Mouse (Mus musculus): ENCODE results near the gene Mb21d2. TPM values are rescaled to one million over a fixed set of nuclear protein-coding genes. Genes with fewer than 3 reads are reported as not detected.
A peak's percentile ranks its signal among the peaks of the same experiment; 100 is the strongest.

The Mb21d2 gene
- polyA plus RNA-seq, 1 experiment from 2014 or later, result 4.7 TPM

DNA sequence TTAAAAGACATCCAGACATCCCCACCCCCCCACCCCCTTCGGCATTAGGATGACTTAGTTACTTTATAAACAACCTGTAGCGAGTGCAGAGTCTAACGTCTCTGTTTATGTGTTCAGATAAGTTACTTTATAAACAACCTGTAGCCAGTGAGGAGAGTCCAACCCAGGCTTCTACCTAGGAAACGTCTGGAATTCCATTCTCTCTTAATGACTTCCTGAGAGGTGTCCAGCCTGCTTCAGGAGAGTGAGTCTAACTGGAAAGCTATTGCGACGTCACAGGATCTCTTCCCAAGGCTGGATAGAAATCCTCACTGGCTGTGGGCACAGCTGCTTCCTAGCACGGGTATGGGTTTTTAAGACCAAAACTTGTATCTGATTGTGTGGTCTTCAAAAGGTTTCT is 67.4 kb downstream of the Mb21d2 start:
- Histone ChIP-seq H3K4me3 (ENCODE audit: control insufficient read depth in 1 of 2, insufficient read depth in 1 of 2, low read depth in 1 of 2, low read length in 2 of 2) (no peak overlapping the region), H3K4me2 (ENCODE audit: low read length) (no peak overlapping the region), H3K9me3 (ENCODE audit: control insufficient read depth, low read length) (no peaks in the 10 kb centered on the region), H3K27ac (replicated peaks in 1 of 2; ENCODE audit: control insufficient read depth in 1 of 2, insufficient read depth in 1 of 2, low read depth in 2 of 2, low read length in 2 of 2) (no peak overlapping the region), H3K27me3 (ENCODE audit: control insufficient read depth, insufficient read depth, low read length) (no peaks in the 10 kb centered on the region), H3K9ac (ENCODE audit: low read length) (no peak overlapping the region), H3K4me1 (ENCODE audit: control insufficient read depth in 2 of 2, insufficient read depth in 2 of 2, low read length in 2 of 2) (peaks cover 12 to 17% of the 10 kb centered on the region in 2 experiments), H3K36me3 (ENCODE audit: control insufficient read depth, insufficient read depth, low read length) (no peaks in the 10 kb centered on the region)
- ATAC-seq (ENCODE audit: insufficient number of reproducible peaks, insufficient read depth, low FRiP score, low read depth), result no peak
- 32% methylated on average over 7 of the region's 7 CpGs for WGBS

DNA sequence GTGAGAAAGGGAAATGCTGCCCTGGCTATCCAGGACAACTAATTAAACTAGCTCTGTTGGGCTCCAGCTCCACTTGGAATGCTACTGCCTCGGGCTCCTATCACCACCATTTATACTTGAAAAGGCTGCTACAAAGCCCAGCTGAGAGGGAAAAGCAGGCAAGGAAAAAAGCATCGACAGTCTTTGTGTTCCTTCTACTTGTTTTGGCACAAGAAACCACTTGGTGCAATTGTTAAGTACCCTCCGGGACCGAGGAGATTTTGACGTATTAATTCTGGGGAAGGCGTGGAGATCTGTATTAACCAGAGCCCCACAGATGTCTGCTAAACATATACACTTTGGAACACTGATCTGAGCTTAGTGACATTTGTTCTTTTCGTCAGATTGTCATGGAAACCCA is 69.8 kb downstream of the Mb21d2 start:
- WGBS, result 41% methylated on average over 7 of the region's 7 CpGs
- Histone ChIP-seq H3K27ac (replicated peaks in 1 of 2; ENCODE audit: control insufficient read depth in 1 of 2, insufficient read depth in 1 of 2, low read depth in 2 of 2, low read length in 2 of 2) (no peak overlapping the region), H3K36me3 (ENCODE audit: control insufficient read depth, insufficient read depth, low read length) (no peaks in the 10 kb centered on the region), H3K9ac (ENCODE audit: low read length) (no peak overlapping the region), H3K4me2 (ENCODE audit: low read length) (no peak overlapping the region), H3K27me3 (ENCODE audit: control insufficient read depth, insufficient read depth, low read length) (no peaks in the 10 kb centered on the region), H3K4me1 (ENCODE audit: control insufficient read depth in 2 of 2, insufficient read depth in 2 of 2, low read length in 2 of 2) (peaks cover 12 to 17% of the 10 kb centered on the region in 2 experiments), H3K4me3 (ENCODE audit: control insufficient read depth in 1 of 2, insufficient read depth in 1 of 2, low read depth in 1 of 2, low read length in 2 of 2) (no peak overlapping the region), H3K9me3 (ENCODE audit: control insufficient read depth, low read length) (no peaks in the 10 kb centered on the region)
- no peak for ATAC-seq (ENCODE audit: insufficient number of reproducible peaks, insufficient read depth, low FRiP score, low read depth)

DNA sequence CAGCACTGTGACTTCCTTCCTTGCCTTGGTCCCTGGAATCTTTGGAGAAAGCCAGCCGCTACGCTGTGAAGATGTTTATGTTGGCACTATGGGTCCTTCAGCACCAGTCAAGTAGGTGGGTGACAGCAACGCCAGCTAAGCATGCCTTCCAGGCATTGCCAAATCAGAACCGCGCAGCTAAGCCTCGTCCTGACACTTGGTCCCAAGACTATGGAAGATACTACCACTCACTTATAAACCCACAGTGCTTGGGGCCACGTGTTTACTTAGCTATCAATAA is 70.5 kb downstream of the Mb21d2 start:
- WGBS, result 68% methylated on average over 7 of the region's 7 CpGs
- Histone ChIP-seq H3K9ac (ENCODE audit: low read length) (no peak overlapping the region), H3K4me3 (ENCODE audit: control insufficient read depth in 1 of 2, insufficient read depth in 1 of 2, low read depth in 1 of 2, low read length in 2 of 2) (no peak overlapping the region), H3K27ac (replicated peaks in 1 of 2; ENCODE audit: control insufficient read depth in 1 of 2, insufficient read depth in 1 of 2, low read depth in 2 of 2, low read length in 2 of 2) (no peak overlapping the region), H3K27me3 (ENCODE audit: control insufficient read depth, insufficient read depth, low read length) (no peaks in the 10 kb centered on the region), H3K9me3 (ENCODE audit: control insufficient read depth, low read length) (no peaks in the 10 kb centered on the region), H3K4me2 (ENCODE audit: low read length) (peak overlapping the region; percentile 2; the same call in 1 of the 2 replicates), H3K36me3 (ENCODE audit: control insufficient read depth, insufficient read depth, low read length) (no peaks in the 10 kb centered on the region), H3K4me1 (ENCODE audit: control insufficient read depth in 2 of 2, insufficient read depth in 2 of 2, low read length in 2 of 2) (peaks cover 12 to 17% of the 10 kb centered on the region in 2 experiments)
- ATAC-seq (ENCODE audit: insufficient number of reproducible peaks, insufficient read depth, low FRiP score, low read depth), result no peak; the same call in 1 of the 2 replicates

DNA sequence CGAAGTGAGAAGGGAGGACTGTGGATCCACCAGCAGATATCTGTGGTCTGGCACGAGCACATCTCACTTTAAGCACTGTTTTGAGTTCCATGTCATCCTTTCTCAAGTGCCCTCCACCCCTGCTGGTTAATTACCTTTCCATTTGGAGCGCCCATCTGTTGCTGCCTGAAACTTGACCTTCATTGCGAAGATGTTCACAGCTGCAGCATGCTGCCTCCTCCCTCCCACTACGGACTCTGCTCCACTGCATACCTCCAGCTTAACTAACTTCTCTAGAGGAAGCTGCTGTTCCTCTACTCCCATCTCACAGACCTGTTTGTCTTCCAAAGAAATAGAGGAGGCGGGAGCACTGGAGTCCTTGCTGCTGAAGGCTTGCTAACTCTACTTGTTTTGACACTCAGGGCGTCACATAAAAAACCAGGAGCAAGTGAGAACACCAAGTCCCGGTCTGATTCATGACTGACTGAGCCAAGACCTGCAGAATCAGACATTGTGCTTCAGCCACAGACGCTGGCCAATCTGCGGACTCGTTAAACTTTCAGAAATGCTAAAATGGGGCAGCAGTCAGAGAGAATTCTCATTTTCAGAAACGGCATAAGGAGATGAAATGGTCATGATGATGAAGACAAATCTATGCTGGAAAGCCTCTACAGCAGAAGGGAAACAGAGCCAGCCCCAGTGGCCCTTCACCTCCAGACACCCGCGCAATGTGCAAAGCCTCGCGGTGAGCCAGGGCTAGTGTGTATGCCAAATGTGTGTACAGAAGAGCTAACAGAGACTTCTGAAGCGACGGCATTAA is 71.1 kb downstream of the Mb21d2 start:
- Histone ChIP-seq H3K27me3 (ENCODE audit: control insufficient read depth, insufficient read depth, low read length) (no peaks in the 10 kb centered on the region), H3K9me3 (ENCODE audit: control insufficient read depth, low read length) (no peaks in the 10 kb centered on the region), H3K36me3 (ENCODE audit: control insufficient read depth, insufficient read depth, low read length) (peaks cover 4% of the 10 kb centered on the region; the same call in 1 of the 2 replicates), H3K4me2 (ENCODE audit: low read length) (peak overlapping the region; percentile 2; the same call in 1 of the 2 replicates), H3K4me3 (ENCODE audit: control insufficient read depth in 1 of 2, insufficient read depth in 1 of 2, low read depth in 1 of 2, low read length in 2 of 2) (no peak overlapping the region), H3K4me1 (ENCODE audit: control insufficient read depth in 2 of 2, insufficient read depth in 2 of 2, low read length in 2 of 2) (peaks cover 12 to 17% of the 10 kb centered on the region in 2 experiments), H3K27ac (replicated peaks in 1 of 2; ENCODE audit: control insufficient read depth in 1 of 2, insufficient read depth in 1 of 2, low read depth in 2 of 2, low read length in 2 of 2) (no peak overlapping the region), H3K9ac (ENCODE audit: low read length) (no peak overlapping the region)
- WGBS, result 71% methylated on average over 18 of the region's 18 CpGs
- ATAC-seq (ENCODE audit: insufficient number of reproducible peaks, insufficient read depth, low FRiP score, low read depth), result no peak

DNA sequence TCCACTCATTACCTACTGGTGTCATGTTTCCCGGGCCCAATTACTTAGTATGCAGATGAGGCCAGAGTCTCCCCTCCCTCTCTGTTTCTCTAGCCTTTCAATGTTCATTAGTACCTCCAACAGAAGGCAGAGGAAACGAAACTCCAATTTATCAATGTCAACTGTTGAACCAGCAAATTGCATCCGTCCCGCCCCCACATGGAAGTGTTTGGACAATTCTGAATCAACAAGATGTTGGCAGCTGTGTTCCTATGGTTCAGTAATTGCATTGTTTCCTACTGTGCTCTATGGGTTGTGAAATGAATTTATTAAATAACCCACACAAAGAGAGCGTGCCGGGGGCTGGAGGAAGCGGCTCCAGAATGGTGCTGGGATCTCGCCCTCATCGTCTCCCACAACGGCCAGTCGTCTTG is 78.1 kb downstream of the Mb21d2 start:
- H3K36me3 ChIP-seq (ENCODE audit: control insufficient read depth, insufficient read depth, low read length), result peaks cover 4% of the 10 kb centered on the region; the same call in 1 of the 2 replicates
- no peak overlapping the region for H3K4me3 ChIP-seq (ENCODE audit: control insufficient read depth in 1 of 2, insufficient read depth in 1 of 2, low read depth in 1 of 2, low read length in 2 of 2)
- H3K27me3 ChIP-seq (ENCODE audit: control insufficient read depth, insufficient read depth, low read length), result no peaks in the 10 kb centered on the region
- peaks cover 2 to 3% of the 10 kb centered on the region in 2 experiments; a peak in 2 of 4 replicates for H3K4me1 ChIP-seq (ENCODE audit: control insufficient read depth in 2 of 2, insufficient read depth in 2 of 2, low read length in 2 of 2)
- WGBS, result 59% methylated on average over 11 of the region's 11 CpGs
- no peak overlapping the region for H3K27ac ChIP-seq (replicated peaks in 1 of 2; ENCODE audit: control insufficient read depth in 1 of 2, insufficient read depth in 1 of 2, low read depth in 2 of 2, low read length in 2 of 2)
- H3K9ac ChIP-seq (ENCODE audit: low read length), result no peak overlapping the region
- peaks cover 6% of the 10 kb centered on the region; the same call in 1 of the 2 replicates for H3K9me3 ChIP-seq (ENCODE audit: control insufficient read depth, low read length)
- H3K4me2 ChIP-seq (ENCODE audit: low read length), result peak overlapping the region; percentile 27
- ATAC-seq (ENCODE audit: insufficient number of reproducible peaks, insufficient read depth, low FRiP score, low read depth), result no peak

DNA sequence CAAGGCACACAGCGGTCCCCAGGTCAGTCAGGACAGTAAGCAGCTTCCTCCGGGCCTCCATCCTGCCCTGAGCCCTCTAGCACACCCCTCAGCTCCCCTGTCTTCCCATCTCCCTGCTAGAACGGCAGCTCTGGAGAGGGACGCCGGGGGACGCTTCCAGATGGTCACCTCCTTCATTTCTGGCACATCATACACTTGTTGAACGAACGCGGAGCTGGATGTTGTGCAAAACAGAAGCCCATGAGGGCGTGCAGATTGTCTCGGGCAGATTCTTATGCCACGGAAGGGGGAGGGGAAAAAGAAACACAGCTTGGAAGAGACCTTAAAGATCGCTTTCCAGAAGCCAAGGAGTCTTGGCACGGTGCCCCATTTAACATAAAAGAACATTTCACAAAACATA is 78.6 kb downstream of the Mb21d2 start:
- 67% methylated on average over 14 of the region's 14 CpGs for WGBS
- ATAC-seq (ENCODE audit: insufficient number of reproducible peaks, insufficient read depth, low FRiP score, low read depth), result no peak
- H3K4me2 ChIP-seq (ENCODE audit: low read length), result peak overlapping the region; percentile 27

DNA sequence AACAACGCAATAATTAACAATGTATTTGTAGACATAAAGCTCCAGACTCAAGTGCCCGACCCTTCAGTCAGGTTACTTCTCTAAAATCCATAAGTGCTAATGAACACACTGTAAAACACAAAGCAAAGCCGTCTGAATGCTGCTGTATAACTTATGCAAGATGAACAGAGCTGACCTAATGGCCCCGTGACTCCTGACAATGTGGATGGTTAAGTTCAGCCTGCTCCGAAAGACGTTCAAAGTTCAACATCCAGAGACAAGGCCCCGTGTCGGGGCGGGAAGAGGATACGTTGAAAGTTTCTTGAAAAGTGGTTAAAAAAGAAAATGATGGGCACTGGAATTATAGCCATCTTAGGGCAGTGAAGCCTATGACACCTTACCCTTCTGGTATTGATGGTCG is 83.3 kb downstream of the Mb21d2 start:
- H3K4me2 ChIP-seq (ENCODE audit: low read length), result no peak overlapping the region
- peaks cover 6% of the 10 kb centered on the region; the same call in 1 of the 2 replicates for H3K9me3 ChIP-seq (ENCODE audit: control insufficient read depth, low read length)
- H3K27ac ChIP-seq (replicated peaks in 1 of 2; ENCODE audit: control insufficient read depth in 1 of 2, insufficient read depth in 1 of 2, low read depth in 2 of 2, low read length in 2 of 2), result no peak overlapping the region
- H3K27me3 ChIP-seq (ENCODE audit: control insufficient read depth, insufficient read depth, low read length), result no peaks in the 10 kb centered on the region
- H3K36me3 ChIP-seq (ENCODE audit: control insufficient read depth, insufficient read depth, low read length), result no peaks in the 10 kb centered on the region
- no peak overlapping the region for H3K4me3 ChIP-seq (ENCODE audit: control insufficient read depth in 1 of 2, insufficient read depth in 1 of 2, low read depth in 1 of 2, low read length in 2 of 2)
- H3K4me1 ChIP-seq (ENCODE audit: control insufficient read depth in 2 of 2, insufficient read depth in 2 of 2, low read length in 2 of 2), result peaks cover 2 to 5% of the 10 kb centered on the region in 2 experiments; a peak in 2 of 4 replicates
- WGBS, result 87% methylated on average over 11 of the region's 11 CpGs
- ATAC-seq (ENCODE audit: insufficient number of reproducible peaks, insufficient read depth, low FRiP score, low read depth), result no peak
- H3K9ac ChIP-seq (ENCODE audit: low read length), result no peak overlapping the region

More for the DNA sequence above, 78.6 kb downstream of the Mb21d2 start:
- Histone ChIP-seq H3K9me3 (ENCODE audit: control insufficient read depth, low read length) (peaks cover 6% of the 10 kb centered on the region; the same call in 1 of the 2 replicates), H3K9ac (ENCODE audit: low read length) (no peak overlapping the region), H3K4me3 (ENCODE audit: control insufficient read depth in 1 of 2, insufficient read depth in 1 of 2, low read depth in 1 of 2, low read length in 2 of 2) (no peak overlapping the region), H3K4me1 (ENCODE audit: control insufficient read depth in 2 of 2, insufficient read depth in 2 of 2, low read length in 2 of 2) (peaks cover 2 to 3% of the 10 kb centered on the region in 2 experiments; a peak in 2 of 4 replicates), H3K27me3 (ENCODE audit: control insufficient read depth, insufficient read depth, low read length) (no peaks in the 10 kb centered on the region), H3K36me3 (ENCODE audit: control insufficient read depth, insufficient read depth, low read length) (peaks cover 4% of the 10 kb centered on the region; the same call in 1 of the 2 replicates), H3K27ac (replicated peaks in 1 of 2; ENCODE audit: control insufficient read depth in 1 of 2, insufficient read depth in 1 of 2, low read depth in 2 of 2, low read length in 2 of 2) (no peak overlapping the region)
